Mouse (Mus musculus): ENCODE measurements at regions not wholly inside any gene's neighbourhood (a gene's known extent, or its start where the extent isn't known, plus 50 kb on each side); places are given as distances from the start of the nearest gene placed in this dataset.

DNA sequence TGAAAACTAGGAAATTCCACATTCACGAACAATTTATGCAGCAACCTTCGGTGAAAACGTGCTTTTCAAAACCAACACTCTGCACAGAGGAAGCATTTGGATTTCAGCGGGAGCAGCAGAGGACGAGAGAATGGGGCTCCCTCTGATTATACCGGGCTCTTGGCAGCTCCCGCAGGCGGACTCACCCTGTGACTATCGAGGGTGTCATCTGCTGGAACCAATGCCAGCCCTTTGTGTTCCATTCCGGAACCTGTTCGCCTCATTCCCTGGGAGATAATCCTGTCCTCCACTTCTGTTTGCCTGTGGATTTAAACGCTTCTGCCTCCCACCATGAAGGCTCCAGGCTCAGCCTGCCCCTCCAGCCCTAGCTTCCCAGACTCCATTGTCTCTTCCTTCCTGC, 77.1 kb downstream of the Utp18 start:
- DNase-seq (ENCODE audit: low spot score), result no peak

- no peak for DNase-seq (ENCODE audit: low spot score)
These were observed 78.4 kb downstream of the Utp18 start for GRCm38 (mm10) chr11:93807205-93807604.

- no peak for DNase-seq (ENCODE audit: low spot score)
These were observed 114.2 kb downstream of the Utp18 start for GRCm38 (mm10) chr11:93771143-93771940.

DNA sequence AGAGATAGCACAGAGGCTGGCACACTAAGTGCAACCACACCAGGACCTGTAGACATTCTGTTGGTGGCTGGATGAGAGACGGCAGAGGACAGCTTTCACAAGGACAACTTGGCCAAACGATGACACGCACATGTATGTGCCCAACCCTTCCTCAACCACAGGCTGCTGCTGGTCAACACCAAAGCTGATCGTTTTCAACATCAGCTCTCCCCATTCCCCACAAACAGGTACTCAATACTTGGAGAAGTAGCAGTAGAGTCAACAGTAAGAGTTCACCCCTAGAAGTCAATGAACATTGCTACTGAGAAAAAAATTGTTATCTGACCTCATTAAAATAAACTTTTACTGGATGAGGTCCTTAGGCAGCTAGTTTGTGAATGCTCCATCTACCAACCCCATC, 119.6 kb downstream of the Utp18 start:
- DNase-seq (ENCODE audit: low spot score), result no peak

DNA sequence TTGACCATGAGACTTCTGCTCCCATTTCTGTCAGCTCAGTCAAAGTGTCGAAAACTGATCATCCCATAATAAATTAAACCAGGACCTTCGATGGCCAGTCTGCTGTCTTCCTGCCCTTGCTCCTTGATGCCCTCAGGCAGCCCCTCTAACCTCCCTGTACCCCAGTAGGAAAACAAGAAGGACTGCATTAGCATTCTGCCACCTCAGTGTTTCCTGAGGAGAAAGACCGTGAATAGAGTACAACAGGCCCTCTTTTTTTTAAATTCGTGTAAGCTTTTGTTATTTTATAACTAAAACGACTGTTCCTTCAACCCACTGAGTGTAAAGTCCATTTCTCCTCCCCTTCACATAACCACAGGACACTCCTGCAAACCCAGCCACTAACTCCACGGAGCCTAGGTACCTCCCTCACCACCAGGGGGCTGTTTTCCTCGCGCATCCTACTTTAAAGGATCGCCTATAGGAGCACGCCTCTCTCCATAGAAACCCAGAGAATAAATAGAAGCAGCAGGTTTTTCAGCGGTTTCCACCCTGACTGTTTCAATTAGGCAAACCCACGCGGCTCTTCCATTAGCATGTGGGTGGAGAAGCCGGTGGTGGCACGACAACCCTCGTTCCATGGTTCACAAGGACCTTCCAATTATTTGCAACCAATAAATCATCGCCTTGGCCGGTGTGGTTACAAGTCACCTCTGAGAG, 122.6 kb downstream of the Utp18 start:
- peak; percentile 78 for DNase-seq (ENCODE audit: low spot score)

DNA sequence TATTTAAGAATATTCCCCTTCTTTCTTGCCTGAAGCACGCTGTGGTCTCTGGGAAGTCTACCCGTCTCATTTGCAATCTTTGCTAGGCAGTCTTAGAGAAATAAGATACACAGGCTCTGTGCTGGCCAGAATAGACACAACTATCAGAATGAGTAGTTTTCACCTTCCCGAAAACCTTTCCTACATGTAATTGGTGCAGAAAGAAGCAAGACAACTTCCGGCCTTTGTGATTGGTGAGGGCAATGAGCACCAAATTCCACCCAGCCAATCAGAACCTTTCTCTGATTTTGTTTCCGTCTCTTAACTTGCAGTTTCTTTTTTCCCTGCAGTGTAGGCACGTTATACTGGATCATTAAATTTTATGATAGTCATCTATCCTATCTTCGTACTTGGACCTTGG, 127.7 kb downstream of the Utp18 start:
- no peak for DNase-seq (ENCODE audit: low spot score)

GRCm38 (mm10) chr11:93736618-93737017, 148.9 kb downstream of the Utp18 start:
- no peak for DNase-seq (ENCODE audit: low spot score)

- DNase-seq (ENCODE audit: low spot score), result peak; percentile 8
These were observed 151.9 kb downstream of the Utp18 start for GRCm38 (mm10) chr11:93733568-93734185.

DNA sequence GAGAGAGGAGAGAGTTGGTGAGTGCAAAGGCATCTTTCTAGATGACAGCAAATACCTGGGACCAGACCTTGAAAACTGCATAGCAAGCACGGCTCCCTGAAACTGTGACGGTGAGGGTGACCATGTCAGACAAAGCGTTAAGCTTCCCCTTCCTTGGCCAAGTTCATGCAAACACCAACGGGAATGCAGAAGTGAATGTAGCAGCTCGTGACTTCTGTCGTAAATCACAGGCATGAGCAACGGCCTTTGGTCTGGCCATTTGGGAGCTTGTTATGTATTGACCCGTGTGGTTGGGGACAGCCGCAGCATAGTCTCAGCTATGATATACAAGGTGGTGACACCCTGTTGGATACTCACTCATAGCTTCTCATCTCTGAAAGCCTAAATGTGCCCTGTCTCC, 156.4 kb downstream of the Utp18 start:
- no peak for DNase-seq (ENCODE audit: low spot score)

DNA sequence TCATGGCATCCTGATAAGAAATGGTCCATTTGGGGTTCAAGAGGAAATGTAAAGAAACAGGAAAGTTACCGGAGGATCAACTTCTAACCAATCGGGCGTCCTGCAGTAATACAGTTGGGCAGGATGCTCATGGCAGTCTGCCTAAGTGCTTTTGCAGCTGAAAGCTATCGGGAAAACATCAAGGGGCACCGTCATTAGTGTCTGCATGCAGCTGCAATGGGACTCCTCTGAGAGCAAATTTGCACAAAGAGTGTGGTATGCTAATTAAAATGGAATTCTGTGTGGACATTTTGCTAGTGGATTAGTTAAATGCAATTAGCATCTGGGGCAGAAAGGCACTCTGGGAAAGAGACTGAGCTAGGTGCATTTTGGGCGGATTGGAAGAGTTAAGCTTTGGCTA, 160.3 kb downstream of the Utp18 start:
- DNase-seq (ENCODE audit: low spot score), result no peak

DNA sequence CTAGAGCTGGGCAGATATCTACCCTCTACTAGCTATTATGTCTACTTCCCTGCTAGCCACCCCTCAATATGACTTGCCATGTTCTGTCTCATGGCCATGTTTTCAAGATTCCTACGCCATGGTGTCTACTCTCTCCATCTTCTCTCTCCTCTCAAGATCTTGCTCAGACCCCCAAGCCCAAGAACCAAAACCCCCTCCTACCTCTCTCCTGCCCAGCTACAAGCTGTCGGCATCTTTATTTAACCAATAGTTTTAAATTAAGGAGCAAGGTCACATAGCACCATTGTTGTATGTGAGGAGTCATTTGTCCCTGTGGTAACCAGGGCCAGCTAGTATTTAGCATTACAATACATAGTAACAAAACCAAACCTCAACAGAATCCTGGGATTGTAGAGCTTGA, 166.4 kb downstream of the Utp18 start:
- no peak for DNase-seq (ENCODE audit: low spot score)

DNA sequence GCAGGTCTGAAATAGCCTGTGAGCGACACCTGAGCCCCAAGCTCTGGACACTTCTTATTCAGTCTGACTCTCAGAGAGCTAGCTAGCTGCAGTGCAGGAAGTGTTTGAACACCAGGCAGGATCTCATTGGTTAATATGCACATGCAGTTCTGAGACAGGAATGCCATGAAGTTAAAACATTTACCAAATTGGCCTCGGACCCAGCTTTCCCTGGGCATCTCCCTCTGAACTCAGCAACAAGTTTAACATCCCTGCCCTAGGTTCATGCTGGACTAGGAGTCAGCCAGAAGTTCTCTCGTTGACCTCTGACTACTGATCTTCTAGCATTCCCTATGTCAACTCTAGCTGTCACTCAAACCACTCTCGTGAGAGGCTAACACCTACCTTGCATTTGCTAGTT, 175.9 kb downstream of the Utp18 start:
- no peak for DNase-seq (ENCODE audit: low spot score)

- no peak for DNase-seq (ENCODE audit: low spot score)
These were observed 188.5 kb downstream of the Utp18 start for GRCm38 (mm10) chr11:93696982-93697541.

- no peak for DNase-seq (ENCODE audit: low spot score)
These were observed 189.3 kb downstream of the Utp18 start for GRCm38 (mm10) chr11:93696096-93696890.

- no peak for DNase-seq (ENCODE audit: low spot score)
These were observed 201.9 kb downstream of the Utp18 start for GRCm38 (mm10) chr11:93683691-93684090.

DNA sequence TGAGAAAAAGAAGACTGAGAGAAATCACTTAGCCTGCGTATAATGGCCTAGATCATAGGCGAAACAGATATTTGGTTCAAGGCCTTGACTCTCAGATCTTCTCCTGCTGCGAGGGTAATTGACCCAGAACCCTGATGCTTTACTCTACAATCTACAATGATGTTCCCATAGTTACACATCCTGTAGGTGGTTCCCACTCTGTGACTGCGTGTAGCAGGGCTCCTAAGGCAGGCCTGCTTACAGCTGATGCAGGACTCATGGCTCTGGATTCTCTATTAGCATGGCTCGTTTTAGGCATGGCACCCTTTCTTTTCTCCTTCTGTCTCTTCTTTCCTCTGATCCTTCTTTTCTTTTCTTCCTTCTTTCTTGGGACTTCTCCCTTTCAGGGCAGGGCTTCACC, 209.3 kb downstream of the Utp18 start:
- no peak for DNase-seq (ENCODE audit: low spot score)

GRCm38 (mm10) chr11:93672025-93672424, 213.5 kb downstream of the Utp18 start:
- no peak for DNase-seq (ENCODE audit: low spot score)

DNA sequence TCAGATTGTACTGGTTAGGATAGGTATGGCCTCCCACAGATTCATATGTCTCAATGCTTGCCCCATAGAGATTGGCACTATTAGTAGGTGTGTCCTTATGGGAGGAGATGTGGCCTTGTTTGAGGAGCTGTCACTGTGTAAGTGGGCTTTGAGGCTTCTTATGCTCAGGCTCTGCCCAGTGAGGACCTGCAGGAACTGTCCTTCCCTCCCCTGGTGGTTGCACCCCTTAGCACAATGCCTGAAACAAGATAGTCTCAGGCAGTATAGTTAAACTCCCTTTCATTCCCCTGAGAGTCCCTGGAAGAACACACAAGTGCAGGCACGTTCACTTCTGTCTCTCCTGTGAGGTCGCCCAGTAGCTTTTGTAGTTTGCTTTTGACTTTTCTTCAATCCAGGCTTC, 223.9 kb downstream of the Utp18 start:
- DNase-seq (ENCODE audit: low spot score), result no peak

DNA sequence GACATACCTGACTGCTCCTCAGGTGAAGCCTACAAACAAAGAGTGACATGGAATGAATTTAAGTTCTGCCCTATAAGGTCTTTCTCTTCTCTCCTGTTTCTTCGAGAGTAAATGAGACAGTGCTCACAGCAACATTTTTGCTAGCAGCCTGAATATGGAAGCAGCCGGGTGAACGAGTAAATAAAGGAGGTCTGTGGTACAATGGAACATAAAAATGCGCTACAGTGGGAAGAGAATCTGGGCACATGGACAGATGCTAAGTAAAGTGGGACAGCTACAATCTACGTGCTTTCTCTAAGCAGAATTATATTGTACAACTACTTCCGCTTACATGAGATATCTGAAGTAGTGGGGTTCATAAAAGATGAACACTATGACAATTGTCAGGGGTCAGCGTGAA, 225.2 kb downstream of the Utp18 start:
- DNase-seq (ENCODE audit: low spot score), result no peak

DNA sequence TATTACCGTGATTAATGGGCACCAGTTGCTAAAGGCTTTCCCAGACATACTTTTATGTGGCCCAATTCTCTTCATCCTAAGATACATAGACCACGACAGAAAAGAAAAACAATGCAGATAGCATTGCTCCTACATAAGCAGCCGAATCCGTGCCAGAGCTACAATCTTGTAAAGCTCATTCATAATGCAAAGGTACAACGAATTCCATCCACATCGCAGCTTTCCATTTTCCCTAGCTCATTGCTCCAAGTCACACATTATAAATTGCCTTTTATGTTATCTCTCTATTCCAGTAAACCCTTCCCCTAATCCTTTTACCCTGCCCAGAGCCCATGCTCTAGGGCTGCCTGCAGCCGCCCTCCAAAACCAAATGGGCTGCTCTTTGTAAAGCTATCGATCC, 226.8 kb downstream of the Utp18 start:
- DNase-seq (ENCODE audit: low spot score), result no peak

- no peak for DNase-seq (ENCODE audit: low spot score)
These were observed 229.8 kb downstream of the Utp18 start for GRCm38 (mm10) chr11:93655602-93656239.

GRCm38 (mm10) chr11:93653401-93653800, 232.2 kb downstream of the Utp18 start:
- no peak for DNase-seq (ENCODE audit: low spot score)
